Mouse (Mus musculus): ENCODE measurements around the gene Gm49369.

DNA sequence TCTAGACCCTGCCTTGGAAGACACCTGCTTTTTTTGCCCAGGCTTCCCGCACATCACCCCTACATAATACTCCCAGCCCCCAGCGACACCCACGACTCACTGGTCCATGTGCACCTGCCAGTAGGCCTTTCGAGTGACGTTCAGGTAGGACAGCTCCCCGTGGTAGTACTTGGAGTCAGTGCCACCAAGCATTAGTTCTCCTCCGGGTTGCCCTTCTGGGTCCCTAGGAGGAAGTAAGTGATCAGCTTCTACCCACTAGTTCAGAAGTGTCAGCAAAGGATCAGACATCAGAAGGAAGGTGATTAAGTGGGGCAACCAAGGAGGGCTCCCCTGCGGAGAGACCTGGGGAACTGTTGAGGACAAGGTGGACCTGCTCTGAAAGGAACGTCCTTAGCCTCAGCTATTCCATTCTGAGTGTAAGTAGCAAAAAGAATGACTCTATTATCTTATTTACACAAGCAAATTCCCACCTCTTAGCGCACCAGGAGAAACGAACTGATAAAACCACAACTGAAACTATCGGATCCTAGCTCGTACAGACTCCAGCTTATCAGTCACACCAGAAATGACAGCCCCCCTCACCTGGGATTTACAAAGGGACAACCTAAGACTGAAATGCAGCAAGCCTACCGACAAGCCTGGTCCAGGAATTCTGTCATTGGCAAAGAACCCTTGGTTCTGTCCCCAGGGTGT, 5.1 kb downstream of the Gm49369 start:
- TF ChIP-seq CTCF (IDR thresholded peaks at IDR 0.05; ENCODE audit: low read depth, low read length) (no peak), POLR2A (IDR thresholded peaks at IDR 0.05; ENCODE audit: extremely low read depth, insufficient read depth, low read length) (no peak)
